Mouse (Mus musculus) thymus, postnatal 0 days (tissue): ENCODE measurements around the gene Ankrd53. TPM values are rescaled to one million over a fixed set of nuclear protein-coding genes. Genes with fewer than 3 reads are reported as not detected.

Experiments
- polyA plus RNA-seq: library from polyadenylated mRNA; unstranded; fragments of >200 nt; fragmentation: Nextera tagmentation; extraction: Ambion mirVana; gene quantifications from 2 replicates; pipeline ENCODE4 v1.2.1, GENCODE M21; 2015

The Ankrd53 gene
- polyA plus RNA-seq, 1 experiment from 2014 or later = not detected

Other genes starting within 250 kb of the Ankrd53 start
- 1.6 and 2.1 TPM in 2 replicates for gene Actg2, start 226.4 kb upstream of the Ankrd53 start, polyA plus RNA-seq
- gene Stambp, start 189.9 kb upstream of the Ankrd53 start, polyA plus RNA-seq = 29.6 and 30.0 TPM in 2 replicates
- gene Clec4f, start 106.5 kb upstream of the Ankrd53 start, polyA plus RNA-seq = 0.53 and 0.88 TPM in 2 replicates
- 1.1 and 1.2 TPM in 2 replicates for gene Cd207, start 84.8 kb upstream of the Ankrd53 start, polyA plus RNA-seq
- gene Vax2, start 51.4 kb upstream of the Ankrd53 start, polyA plus RNA-seq = not detected in 2 replicates
- 0.08 and 0.22 TPM in 2 replicates for gene Atp6v1b1, start 19.7 kb upstream of the Ankrd53 start, polyA plus RNA-seq
- gene Tex261, start 13.2 kb downstream of the Ankrd53 start, polyA plus RNA-seq = 121 and 127 TPM in 2 replicates
- gene Nagk, start 32.3 kb downstream of the Ankrd53 start, polyA plus RNA-seq = 42.1 and 43.5 TPM in 2 replicates
- gene Paip2b, start 69.1 kb downstream of the Ankrd53 start, polyA plus RNA-seq = 14.5 and 15.2 TPM in 2 replicates
- 50.8 and 52.2 TPM in 2 replicates for gene Zfp638, start 104.5 kb downstream of the Ankrd53 start, polyA plus RNA-seq
- 3.9 TPM in 2 replicates for gene Dysf, start 245.9 kb downstream of the Ankrd53 start, polyA plus RNA-seq